Mouse (Mus musculus): ENCODE measurements around the gene Gm17374. TPM values are rescaled to one million over a fixed set of nuclear protein-coding genes. Genes with fewer than 3 reads are reported as not detected.
"Not testable (repeated sequence)": the region's sequence is repeated elsewhere in the genome, so short reads cannot be mapped to it uniquely, and the experiment has no call there.

Gene Gm17374
- not detected for total RNA-seq (2021)

GRCm38 (mm10) chr2:140151743-140152142 is at the start of gene Gm17374:
Gm17374 (plus strand) TSS chr2:140152043.
- intact Hi-C loops (cut with DNase I); DNase-seq (ENCODE audit: low spot score): not testable (repeated sequence)

- intact Hi-C loops (cut with DNase I), result no loop called here
- no peak for DNase-seq (ENCODE audit: low spot score)
These were observed 46.9 kb upstream of the Gm17374 start for GRCm38 (mm10) chr2:140104951-140105350.

- DNase-seq (ENCODE audit: low spot score), result no peak
- intact Hi-C loops (cut with DNase I), result no loop called here
These were observed 44.2 kb upstream of the Gm17374 start for GRCm38 (mm10) chr2:140107641-140108040.

GRCm38 (mm10) chr2:140108945-140109344 is 42.9 kb upstream of the Gm17374 start:
- no peak for DNase-seq (ENCODE audit: low spot score)
- intact Hi-C loops (cut with DNase I), result no loop called here

- DNase-seq (ENCODE audit: low spot score), result no peak
- intact Hi-C loops (cut with DNase I), result no loop called here
These were observed 38.0 kb upstream of the Gm17374 start for GRCm38 (mm10) chr2:140113851-140114250.

- intact Hi-C loops (cut with DNase I), result no loop called here
- DNase-seq (ENCODE audit: low spot score), result no peak
These were observed 26.3 kb upstream of the Gm17374 start for GRCm38 (mm10) chr2:140125516-140125915.

GRCm38 (mm10) chr2:140159186-140159730 is 7.4 kb downstream of the Gm17374 start:
- no peak for DNase-seq (ENCODE audit: low spot score)
- intact Hi-C loops (cut with DNase I), result loop anchor here (1.0 kb wide), 1 partner anchor 568 kb away; no protein-coding TSS in a partner anchor

- intact Hi-C loops (cut with DNase I), result loop anchor here (5.0 kb wide), 1 partner anchor 386 kb away; no protein-coding TSS in a partner anchor
- DNase-seq (ENCODE audit: low spot score), result no peak
These were observed 11.6 kb downstream of the Gm17374 start for GRCm38 (mm10) chr2:140163351-140163854.

GRCm38 (mm10) chr2:140169057-140169456 is 17.2 kb downstream of the Gm17374 start:
- intact Hi-C loops (cut with DNase I), result loop anchor here (5.0 kb wide), 1 partner anchor 107 kb away; no protein-coding TSS in a partner anchor
- DNase-seq (ENCODE audit: low spot score), result no peak

GRCm38 (mm10) chr2:140170127-140170802 is 18.4 kb downstream of the Gm17374 start, which contains the start of the genes Esf1 and Ndufaf5:
Esf1 (minus strand) TSS chr2:140170564.
Ndufaf5 (plus strand) TSS chr2:140170649.
- intact Hi-C loops (cut with DNase I), result loop anchor here (5.0 kb wide), 1 partner anchor 227 kb away; the partner anchor contains the start of gene Macrod2
- peak; percentile 88 for DNase-seq (ENCODE audit: low spot score)

- intact Hi-C loops (cut with DNase I), result loop anchor here (5.0 kb wide), 1 partner anchor 226 kb away; the partner anchor contains the start of gene Macrod2
- DNase-seq (ENCODE audit: low spot score), result no peak
These were observed 19.1 kb downstream of the Gm17374 start for GRCm38 (mm10) chr2:140170803-140171553.

GRCm38 (mm10) chr2:140185685-140186210 is 33.9 kb downstream of the Gm17374 start:
- DNase-seq (ENCODE audit: low spot score); intact Hi-C loops (cut with DNase I): not testable (repeated sequence)

GRCm38 (mm10) chr2:140200713-140201112 is 48.9 kb downstream of the Gm17374 start:
- DNase-seq (ENCODE audit: low spot score), result no peak
- intact Hi-C loops (cut with DNase I), result loop anchor here (5.0 kb wide), 1 partner anchor 227 kb away; no protein-coding TSS in a partner anchor

GRCm38 (mm10) chr2:140202573-140202972 is 50.7 kb downstream of the Gm17374 start:
- DNase-seq (ENCODE audit: low spot score), result no peak
- intact Hi-C loops (cut with DNase I), result loop anchor here (5.0 kb wide), 1 partner anchor 225 kb away; no protein-coding TSS in a partner anchor

Other genes with a start within 250 kb of the Gm17374 start
- 1 to 10 TPM; 7.3 to 7.4 TPM for gene Tasp1, start 85.2 kb upstream of the Gm17374 start, total RNA-seq (2021)
- gene Esf1, start 18.5 kb downstream of the Gm17374 start, total RNA-seq (2021), result 10 to 100 TPM; 12.5 to 12.6 TPM
- 10 to 100 TPM; 35.4 to 37.7 TPM for gene Ndufaf5, start 18.6 kb downstream of the Gm17374 start, total RNA-seq (2021)
- not detected for gene Sel1l2, start 237.7 kb downstream of the Gm17374 start, total RNA-seq (2021)
- 1 to 10 TPM; 8.9 to 9.0 TPM for gene Macrod2, start 243.3 kb downstream of the Gm17374 start, total RNA-seq (2021)